Mouse (Mus musculus) liver, embryonic 15.5 days (tissue): ENCODE results near the gene Chodl. TPM values are rescaled to one million over a fixed set of nuclear protein-coding genes. Genes with fewer than 3 reads are reported as not detected.

Experiments used
- ATAC-seq: fragments of 200-750 bp; cut with Nextera tagmentation; 2 replicates; pipeline ENCODE4 v1.8.0; 2017; ENCODE audit warnings: moderate number of reproducible peaks, mild to moderate bottlenecking, moderate library complexity; ENCODE audit not compliant: insufficient read depth
- H3K27ac ChIP-seq: fragments of 300-500 bp; sonication (generic); replicated peaks from 2 replicates; pipeline ENCODE4 v1.5.1; 2015; ENCODE audit warnings: mild to moderate bottlenecking, inconsistent platforms
- H3K27me3 ChIP-seq: fragments of 300-500 bp; sonication (generic); 2 replicates; pipeline ENCODE4 v1.6.1; 2015; ENCODE audit warnings: mild to moderate bottlenecking, inconsistent platforms
- H3K36me3 ChIP-seq: fragments of 300-500 bp; sonication (generic); replicated peaks from 2 replicates; pipeline ENCODE4 v1.6.1; 2015; ENCODE audit warnings: moderate library complexity, mild to moderate bottlenecking, inconsistent platforms
- H3K4me1 ChIP-seq: fragments of 300-500 bp; sonication (generic); replicated peaks from 2 replicates; pipeline ENCODE4 v1.6.1; 2015; ENCODE audit warnings: inconsistent platforms
- H3K4me2 ChIP-seq: fragments of 300-500 bp; sonication (generic); 2 replicates; pipeline ENCODE4 v1.6.1; 2015; ENCODE audit warnings: moderate library complexity, mild to moderate bottlenecking, inconsistent platforms
- H3K4me3 ChIP-seq: fragments of 300-500 bp; sonication (generic); replicated peaks from 2 replicates; pipeline ENCODE4 v1.5.1; 2015; ENCODE audit warnings: mild to moderate bottlenecking, inconsistent platforms
- H3K9ac ChIP-seq: fragments of 300-500 bp; sonication (generic); 2 replicates; pipeline ENCODE4 v1.6.1; 2015; ENCODE audit warnings: moderate library complexity, mild to moderate bottlenecking, inconsistent platforms
- H3K9me3 ChIP-seq: fragments of 300-500 bp; sonication (generic); replicated peaks from 2 replicates; pipeline ENCODE4 v1.6.1; 2016; ENCODE audit warnings: inconsistent platforms
- WGBS: fragments of 180-500 bp; shearing (Covaris S2); methylation state at CpG from one replicate; pipeline ENCODE4 v1.1.7; 2015; ENCODE audit warnings: mixed read lengths; ENCODE audit not compliant: insufficient replicate concordance; 5-methylcytosine and 5-hydroxymethylcytosine counted together
- polyA plus RNA-seq: library from polyadenylated mRNA; unstranded; fragments of >200 nt; fragmentation: Nextera tagmentation; extraction: Ambion mirVana; gene quantifications from 2 replicates; pipeline ENCODE4 v1.2.1, GENCODE M21; 2015

The Chodl gene
- polyA plus RNA-seq, result 0.59 and 0.70 TPM in 2 replicates

GRCm38 (mm10) chr16:78930382-78931286 lies at the start of gene Chodl:
TSS of gene Chodl (plus strand) at chr16:78930948.
- no peaks in the 10 kb centered on the region for H3K36me3 ChIP-seq
- no peak within 1 kb of the TSS for H3K9ac ChIP-seq
- H3K4me3 ChIP-seq, result no peak within 1 kb of the TSS
- H3K4me2 ChIP-seq, result peak within 1 kb of the TSS; percentile 18; the same call in 1 of the 2 replicates
- ATAC-seq, result no peak
- H3K4me1 ChIP-seq, result no peaks in the 10 kb centered on the region
- no peaks in the 10 kb centered on the region for H3K9me3 ChIP-seq
- peaks cover 7% of the 10 kb centered on the region; the same call in 1 of the 2 replicates for H3K27me3 ChIP-seq
- WGBS, result 11% methylated on average over 19 of the region's 19 CpGs
- no peak within 1 kb of the TSS for H3K27ac ChIP-seq

GRCm38 (mm10) chr16:78922644-78923043 lies 8.1 kb upstream of the Chodl start:
- no peaks in the 10 kb centered on the region for H3K27me3 ChIP-seq
- no peaks in the 10 kb centered on the region for H3K36me3 ChIP-seq
- ATAC-seq, result no peak
- H3K27ac ChIP-seq, result no peak overlapping the region
- H3K9ac ChIP-seq, result no peak overlapping the region
- H3K4me2 ChIP-seq, result no peak overlapping the region
- H3K9me3 ChIP-seq, result no peaks in the 10 kb centered on the region
- H3K4me1 ChIP-seq, result no peaks in the 10 kb centered on the region
- WGBS, result 55% methylated on average over 5 of the region's 5 CpGs
- H3K4me3 ChIP-seq, result no peak overlapping the region

GRCm38 (mm10) chr16:78931287-78932025 lies 708 bp downstream of the Chodl start:
- no peak overlapping the region for H3K4me3 ChIP-seq
- H3K9ac ChIP-seq, result no peak overlapping the region

GRCm38 (mm10) chr16:78934298-78934697 lies 3.5 kb downstream of the Chodl start:
- Histone ChIP-seq H3K4me2 (no peak overlapping the region), H3K4me3 (no peak overlapping the region), H3K9me3 (no peaks in the 10 kb centered on the region), H3K27me3 (peaks cover 7% of the 10 kb centered on the region; the same call in 1 of the 2 replicates), H3K27ac (no peak overlapping the region), H3K36me3 (no peaks in the 10 kb centered on the region), H3K9ac (no peak overlapping the region), H3K4me1 (no peaks in the 10 kb centered on the region)
- WGBS, result 63% methylated on average over 2 of the region's 2 CpGs
- no peak for ATAC-seq

More at GRCm38 (mm10) chr16:78931287-78932025, 708 bp downstream of the Chodl start:
- Histone ChIP-seq H3K36me3 (no peaks in the 10 kb centered on the region), H3K9me3 (no peaks in the 10 kb centered on the region), H3K4me2 (peak overlapping the region; percentile 18; the same call in 1 of the 2 replicates), H3K4me1 (no peaks in the 10 kb centered on the region), H3K27me3 (peaks cover 7% of the 10 kb centered on the region; the same call in 1 of the 2 replicates), H3K27ac (no peak overlapping the region)
- 11% methylated on average over 16 of the region's 16 CpGs for WGBS
- ATAC-seq, result no peak

GRCm38 (mm10) chr16:78937755-78938154 lies 7.0 kb downstream of the Chodl start:
- 57% methylated on average over 8 of the region's 8 CpGs for WGBS
- Histone ChIP-seq H3K4me3 (no peak overlapping the region), H3K27me3 (no peaks in the 10 kb centered on the region), H3K9me3 (no peaks in the 10 kb centered on the region), H3K27ac (no peak overlapping the region), H3K4me2 (no peak overlapping the region), H3K36me3 (no peaks in the 10 kb centered on the region), H3K9ac (no peak overlapping the region), H3K4me1 (no peaks in the 10 kb centered on the region)
- no peak for ATAC-seq

GRCm38 (mm10) chr16:78950359-78950758 lies 19.6 kb downstream of the Chodl start:
- 63% methylated on average over 4 of the region's 4 CpGs for WGBS

GRCm38 (mm10) chr16:78957434-78957833 lies 26.7 kb downstream of the Chodl start:
- WGBS, result 57% methylated on average over 2 of the region's 2 CpGs

More at GRCm38 (mm10) chr16:78950359-78950758, 19.6 kb downstream of the Chodl start:
- Histone ChIP-seq H3K4me2 (no peak overlapping the region), H3K4me1 (no peaks in the 10 kb centered on the region), H3K9me3 (no peaks in the 10 kb centered on the region), H3K36me3 (no peaks in the 10 kb centered on the region), H3K27ac (no peak overlapping the region), H3K9ac (no peak overlapping the region), H3K4me3 (no peak overlapping the region), H3K27me3 (no peaks in the 10 kb centered on the region)
- no peak for ATAC-seq

GRCm38 (mm10) chr16:78969091-78969731 lies 38.5 kb downstream of the Chodl start:
- no peak for ATAC-seq
- H3K4me3 ChIP-seq, result no peak overlapping the region
- WGBS, result 26% methylated on average over 13 of the region's 13 CpGs
- H3K9ac ChIP-seq, result no peak overlapping the region
- no peaks in the 10 kb centered on the region for H3K4me1 ChIP-seq
- H3K9me3 ChIP-seq, result no peaks in the 10 kb centered on the region
- no peaks in the 10 kb centered on the region for H3K36me3 ChIP-seq
- no peak overlapping the region for H3K4me2 ChIP-seq
- no peak overlapping the region for H3K27ac ChIP-seq
- H3K27me3 ChIP-seq, result no peaks in the 10 kb centered on the region

More at GRCm38 (mm10) chr16:78957434-78957833, 26.7 kb downstream of the Chodl start:
- no peaks in the 10 kb centered on the region for H3K36me3 ChIP-seq
- no peaks in the 10 kb centered on the region for H3K4me1 ChIP-seq
- no peak overlapping the region for H3K27ac ChIP-seq
- H3K4me3 ChIP-seq, result no peak overlapping the region
- no peaks in the 10 kb centered on the region for H3K27me3 ChIP-seq
- no peak overlapping the region for H3K9ac ChIP-seq
- H3K9me3 ChIP-seq, result no peaks in the 10 kb centered on the region
- H3K4me2 ChIP-seq, result no peak overlapping the region
- no peak for ATAC-seq

- no peaks in the 10 kb centered on the region for H3K36me3 ChIP-seq
- H3K27me3 ChIP-seq, result no peaks in the 10 kb centered on the region
- no peak for ATAC-seq
- H3K4me1 ChIP-seq, result no peaks in the 10 kb centered on the region
- H3K9ac ChIP-seq, result no peak overlapping the region
- H3K4me3 ChIP-seq, result no peak overlapping the region
- no peaks in the 10 kb centered on the region for H3K9me3 ChIP-seq
- no peak overlapping the region for H3K4me2 ChIP-seq
- no peak overlapping the region for H3K27ac ChIP-seq
- 67% methylated on average over 13 of the region's 13 CpGs for WGBS
Observed at GRCm38 (mm10) chr16:78974099-78974498, 43.4 kb downstream of the Chodl start.

- H3K27me3 ChIP-seq, result no peaks in the 10 kb centered on the region
- no peaks in the 10 kb centered on the region for H3K4me1 ChIP-seq
- H3K9ac ChIP-seq, result no peak overlapping the region
- no peaks in the 10 kb centered on the region for H3K36me3 ChIP-seq
- 71% methylated on average over 8 of the region's 8 CpGs for WGBS
- ATAC-seq, result no peak
- H3K4me3 ChIP-seq, result no peak overlapping the region
- no peak overlapping the region for H3K27ac ChIP-seq
- H3K9me3 ChIP-seq, result no peaks in the 10 kb centered on the region
- no peak overlapping the region for H3K4me2 ChIP-seq
Observed at GRCm38 (mm10) chr16:78976384-78976783, 45.6 kb downstream of the Chodl start.
